Mouse (Mus musculus) layer of hippocampus, postnatal 14 days (tissue): ENCODE measurements around the gene Satb1. TPM values are rescaled to one million over a fixed set of nuclear protein-coding genes. Genes with fewer than 3 reads are reported as not detected.
A peak's percentile ranks its signal among the peaks of the same experiment; 100 is the strongest.

ENCODE experiments used
- DNase-seq, 2 experiments: peaks; one replicate each; pipeline ENCODE4 v3.0.0; 2021 to 2022; ENCODE audit warnings: low spot score in 2 of 2, mixed read lengths in 1 of 2
- long read RNA-seq, 2 experiments: library from polyadenylated mRNA; stranded (forward); transcript quantifications; one replicate each; pipeline ENCODE4 v2.0.0; 2021
- total RNA-seq, 2 experiments: library from RNA; stranded (reverse); gene quantifications; 2 replicates each; pipeline ENCODE4 v1.2.3; 2021

Gene Satb1
- 10 to 100 TPM; 67.4 to 69.6 TPM for total RNA-seq
- long read RNA-seq, experiment 1, full-length matches to known transcripts, result 13 of 14 reads
- long read RNA-seq, experiment 1, partial matches to known transcripts, result 0 of 14 reads
- long read RNA-seq, experiment 1, other reads (novel, unspliced or antisense), result 1 of 14 reads
- long read RNA-seq, experiment 2, full-length matches to known transcripts, result 4 of 10 reads
- long read RNA-seq, experiment 2, partial matches to known transcripts, result 0 of 10 reads
- long read RNA-seq, experiment 2, other reads (novel, unspliced or antisense), result 6 of 10 reads

DNA sequence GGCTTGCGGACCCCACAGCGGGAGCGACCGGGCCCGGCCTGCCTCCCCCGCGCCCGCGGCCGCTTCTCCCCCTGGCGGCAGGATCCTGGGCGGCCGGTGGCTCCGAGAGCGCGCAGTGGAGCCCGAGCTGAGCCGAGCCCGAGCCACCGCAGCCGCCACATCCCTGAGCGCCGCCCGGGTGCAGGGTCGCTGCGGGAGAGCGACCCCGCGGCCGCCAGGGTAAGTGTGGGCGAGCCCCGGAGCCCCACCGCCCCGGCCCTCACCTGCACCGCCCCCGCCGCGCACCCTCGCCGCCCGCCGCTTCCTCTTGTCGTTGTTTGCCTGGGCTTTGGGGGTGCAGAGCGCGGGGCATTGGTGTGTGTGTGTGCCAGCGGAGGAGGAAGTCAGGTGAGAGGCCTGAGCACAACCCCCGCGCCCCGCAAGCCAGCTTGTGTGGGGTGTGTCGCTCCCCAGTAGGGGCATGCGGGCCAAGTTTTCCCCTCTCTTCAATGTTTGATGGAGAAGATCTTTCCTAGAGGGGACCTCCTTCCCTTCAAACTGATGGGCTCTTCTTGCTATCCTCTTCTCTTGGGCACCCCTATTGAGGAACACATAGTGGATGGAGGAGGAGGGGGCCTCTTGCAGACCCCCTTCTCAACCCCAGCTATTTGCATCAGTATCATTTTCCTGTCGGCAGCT lies at the start of gene Satb1:
Satb1 (minus strand) TSS at position 391 of the 678 bp plus-strand sequence.
- DNase-seq, result peak; percentile 18 to 29

GRCm38 (mm10) chr17:51882566-51882965 lies 49.5 kb upstream of the Satb1 start:
- DNase-seq, result no peak

DNA sequence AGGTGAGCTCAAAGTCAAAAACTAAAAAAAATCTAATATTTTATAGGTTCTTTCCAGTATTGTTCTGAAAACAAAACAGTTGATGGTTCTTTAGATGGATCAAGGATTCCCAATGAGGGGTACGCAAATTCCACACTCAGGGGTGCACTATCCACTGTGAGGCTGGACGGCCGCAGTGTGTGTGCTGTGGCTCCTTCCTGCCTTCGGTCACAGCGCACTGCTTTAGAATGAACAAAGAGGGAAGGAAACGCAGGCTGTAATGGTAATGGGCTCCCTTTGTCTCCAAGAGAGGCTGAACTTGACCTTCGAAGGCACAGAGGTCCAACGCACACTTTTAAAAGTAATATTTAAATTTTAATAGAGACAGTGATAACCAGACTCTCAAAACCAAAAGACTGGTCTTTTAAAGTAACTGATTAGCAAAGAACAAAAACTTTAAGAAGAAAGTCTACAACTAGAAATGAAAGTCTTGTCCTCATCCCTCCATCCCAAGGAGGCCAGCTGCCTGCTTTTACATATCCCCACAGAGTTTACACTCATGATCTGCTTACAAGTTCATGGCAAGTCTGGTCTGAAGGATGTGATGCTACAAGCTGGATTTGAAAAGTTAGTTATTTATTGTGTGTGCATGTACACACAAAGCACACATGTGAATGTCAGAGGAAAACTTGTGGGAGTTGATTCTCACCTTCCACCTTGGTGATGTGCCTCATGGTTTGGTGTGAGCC lies 48.0 kb upstream of the Satb1 start:
- no peak for DNase-seq

DNA sequence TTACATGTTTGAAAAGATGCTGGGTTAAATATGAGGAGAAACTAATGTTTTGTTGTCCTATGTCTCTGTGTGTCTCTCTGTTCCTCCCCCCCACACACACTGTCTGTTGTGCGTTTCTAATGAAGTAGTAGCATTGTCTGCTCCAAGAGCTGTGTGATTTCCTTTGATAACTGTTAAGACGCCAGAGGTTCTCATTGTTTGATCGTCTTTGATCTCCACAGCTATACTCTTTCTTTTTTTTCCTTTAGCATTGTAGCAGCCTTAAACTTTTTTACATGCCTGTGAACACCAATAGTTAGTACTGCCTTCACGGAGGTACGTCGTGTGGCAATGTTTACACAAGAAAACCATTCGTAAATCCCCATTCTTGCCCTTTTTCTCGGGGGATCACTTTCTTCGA lies 47.1 kb upstream of the Satb1 start:
- no peak for DNase-seq

DNA sequence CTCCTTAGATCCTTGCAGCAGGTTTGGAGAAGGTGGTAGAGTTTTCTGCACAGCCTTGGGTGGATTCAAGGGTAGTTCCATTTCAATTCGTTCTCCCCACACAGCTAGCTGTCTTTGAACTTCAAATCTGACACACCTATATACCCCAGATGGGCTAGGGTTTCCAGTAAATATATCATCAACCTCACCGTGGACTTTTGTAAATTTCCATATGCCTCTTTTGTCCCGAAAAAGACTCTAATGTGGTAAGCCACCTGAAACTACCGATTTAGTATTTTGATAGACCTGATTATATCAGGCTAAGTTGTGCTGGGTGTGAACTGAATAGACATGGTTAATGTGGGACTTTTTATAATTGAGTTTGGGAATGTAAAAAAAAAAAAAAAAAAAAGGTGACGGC lies 46.6 kb upstream of the Satb1 start:
- no peak for DNase-seq

- no peak for DNase-seq
Observed at GRCm38 (mm10) chr17:51879171-51879570, 46.1 kb upstream of the Satb1 start.

- DNase-seq, result no peak
Observed at GRCm38 (mm10) chr17:51876471-51876870, 43.4 kb upstream of the Satb1 start.

DNA sequence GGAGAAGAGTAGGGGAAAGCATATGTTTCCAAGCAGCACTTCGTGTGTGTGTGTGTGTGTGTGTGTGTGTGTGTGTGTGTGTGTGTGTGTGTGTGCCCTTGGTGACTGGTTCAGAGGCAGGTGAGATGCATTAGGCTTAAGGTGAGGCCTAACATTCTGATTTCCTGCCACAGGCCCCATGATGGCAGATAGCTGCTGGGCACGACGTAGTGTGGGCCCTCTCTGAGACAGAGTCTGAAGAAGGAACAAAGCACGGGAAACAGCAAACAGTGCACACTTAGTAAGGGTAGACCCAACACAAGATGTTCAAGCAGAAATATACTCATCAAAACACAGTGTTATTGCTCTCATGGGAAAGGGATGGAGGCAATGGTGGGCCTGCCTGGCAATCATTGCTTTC lies 24.5 kb upstream of the Satb1 start:
- DNase-seq, result no peak

DNA sequence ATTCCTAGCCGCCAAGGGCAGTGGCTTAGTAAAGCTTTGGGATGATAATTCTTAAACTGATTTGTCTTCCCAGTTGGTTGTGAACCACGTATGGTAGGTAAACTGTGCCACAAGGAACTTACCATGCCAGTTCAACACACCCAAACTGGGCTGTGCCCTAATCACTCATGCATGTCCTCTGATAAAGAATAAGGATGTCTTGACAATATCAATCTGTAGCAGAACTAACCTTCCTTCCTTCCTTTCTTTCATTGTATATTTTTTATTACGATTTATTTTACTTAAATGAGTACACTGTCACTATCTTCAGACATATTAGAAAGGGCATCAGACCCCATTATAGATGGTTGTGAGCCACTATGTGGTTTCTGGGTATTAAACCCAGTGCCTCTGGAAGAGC lies 23.2 kb upstream of the Satb1 start:
- DNase-seq, result no peak

DNA sequence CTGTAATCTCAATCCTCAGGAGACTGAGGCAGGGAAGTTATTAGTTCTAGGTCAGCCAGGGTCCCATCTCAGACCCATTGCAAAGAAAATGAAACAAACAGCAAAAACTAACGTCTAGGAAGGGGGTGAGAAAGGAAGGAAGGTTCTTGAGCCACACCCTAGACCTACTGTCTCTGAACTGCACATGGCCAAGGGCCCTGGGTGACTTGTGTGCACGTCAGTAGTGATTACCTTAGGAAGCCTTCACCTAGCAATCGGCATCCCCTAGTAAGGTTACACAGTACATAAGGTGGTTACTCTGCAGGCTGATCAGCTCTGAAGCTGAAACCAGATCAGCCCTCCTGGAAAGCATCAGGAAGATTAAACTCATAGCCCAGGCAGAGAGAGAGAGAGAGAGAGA lies 22.2 kb upstream of the Satb1 start:
- no peak for DNase-seq

GRCm38 (mm10) chr17:51853952-51854351 lies 20.9 kb upstream of the Satb1 start:
- no peak for DNase-seq

- DNase-seq, result no peak
Observed at GRCm38 (mm10) chr17:51840596-51840995, 7.5 kb upstream of the Satb1 start.

GRCm38 (mm10) chr17:51839484-51839883 lies 6.4 kb upstream of the Satb1 start:
- DNase-seq, result no peak

GRCm38 (mm10) chr17:51836901-51837300 lies 3.8 kb upstream of the Satb1 start:
- no peak for DNase-seq

DNA sequence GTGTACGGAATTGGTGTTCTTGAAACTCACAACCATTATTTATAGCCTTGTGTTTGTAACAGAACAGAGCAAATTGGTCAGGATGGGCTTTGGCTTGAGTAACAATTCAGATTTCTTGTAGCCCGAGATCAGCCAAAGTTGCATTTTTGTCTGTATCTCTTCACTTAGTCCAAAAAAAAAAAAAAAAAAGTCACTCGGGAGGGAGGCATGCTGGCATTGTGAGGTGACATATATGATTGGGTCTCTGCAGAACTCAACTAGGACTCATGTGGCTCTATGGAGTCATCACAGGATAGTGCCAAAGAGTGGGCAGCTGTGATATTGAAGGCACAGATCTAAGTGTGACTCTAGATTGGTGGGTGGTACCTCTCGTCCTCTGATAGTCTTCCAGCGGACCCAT lies 3.2 kb upstream of the Satb1 start:
- no peak for DNase-seq

GRCm38 (mm10) chr17:51833578-51834361 lies 680 bp upstream of the Satb1 start:
- no peak for DNase-seq

GRCm38 (mm10) chr17:51832421-51832875 lies 642 bp downstream of the Satb1 start:
- DNase-seq, result peak in 1 of 2 experiments; percentile 17

DNA sequence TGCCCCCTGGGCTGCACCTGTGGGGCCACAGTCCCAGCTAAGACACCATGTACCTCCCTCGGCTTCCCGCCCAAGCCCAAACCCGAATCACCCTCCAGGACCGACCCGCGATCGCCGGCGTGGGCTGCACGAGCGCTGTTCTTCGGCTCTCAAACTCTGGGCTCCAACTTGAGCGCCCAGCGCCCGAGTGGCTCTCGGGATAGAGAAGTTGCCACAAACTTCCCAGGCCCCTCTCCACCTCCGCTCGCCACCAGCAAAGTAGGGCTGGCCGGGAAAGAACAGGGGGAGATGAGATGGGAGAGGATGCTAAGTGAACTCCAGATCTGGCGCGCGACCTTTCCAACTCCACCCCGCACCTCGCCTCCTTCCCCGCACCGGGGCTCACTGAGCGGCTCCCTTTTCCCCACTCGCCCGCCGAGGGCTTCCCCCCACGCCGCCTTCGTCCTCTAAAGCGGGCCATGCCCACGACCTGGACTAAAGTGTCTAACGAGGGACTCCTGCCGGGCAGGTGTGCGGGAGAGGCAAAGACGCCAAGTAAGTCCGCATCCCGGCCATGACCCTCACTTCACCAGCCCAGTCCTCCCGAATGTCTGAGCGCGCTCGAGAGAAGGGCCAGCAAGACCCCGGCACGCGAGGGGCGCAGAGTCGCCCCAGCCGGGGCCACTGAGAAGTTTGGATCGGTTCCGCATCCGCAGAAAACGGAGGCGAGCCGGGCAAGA lies 1.2 kb downstream of the Satb1 start:
- no peak for DNase-seq

- no peak for DNase-seq
Observed at GRCm38 (mm10) chr17:51831121-51831701, 1.9 kb downstream of the Satb1 start.

DNA sequence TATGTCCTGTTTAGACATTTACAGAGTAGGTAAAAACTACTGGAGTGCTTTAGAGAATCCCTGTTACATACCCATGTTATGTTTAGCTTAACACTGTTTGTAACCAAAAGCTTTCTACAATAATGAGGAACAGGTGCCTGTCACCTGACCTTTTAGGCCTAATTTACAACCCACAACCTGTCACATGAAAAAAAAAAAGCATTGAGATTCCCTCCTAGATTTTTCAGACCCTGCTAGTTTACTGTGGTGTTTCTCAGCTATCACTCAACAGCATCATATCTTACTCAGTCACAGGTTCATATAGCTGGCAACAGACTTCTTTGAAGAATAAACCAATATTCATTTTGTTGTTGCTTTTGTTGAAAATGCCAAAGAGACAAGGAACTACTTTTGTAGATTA lies 3.7 kb downstream of the Satb1 start:
- DNase-seq, result no peak
